Mouse (Mus musculus): Measurements from ENCODE around the gene Rars2. TPM values are rescaled to one million over a fixed set of nuclear protein-coding genes. Genes with fewer than 3 reads are reported as not detected.

The Rars2 gene
- total RNA-seq, 4 experiments from 2014 or later: 29.7 to 38.4 (median 35.2) TPM

- DNase-seq: no peak
Measured at GRCm38 (mm10) chr4:34644779-34645178, 30.0 kb downstream of the Rars2 start.

GRCm38 (mm10) chr4:34653179-34653578 lies 38.4 kb downstream of the Rars2 start:
- no peak for DNase-seq

GRCm38 (mm10) chr4:34656101-34656500 lies 41.3 kb downstream of the Rars2 start:
- DNase-seq: no peak

GRCm38 (mm10) chr4:34659012-34659411 lies 44.3 kb downstream of the Rars2 start:
- no peak for DNase-seq

GRCm38 (mm10) chr4:34661514-34661913 lies 46.8 kb downstream of the Rars2 start:
- no peak for DNase-seq

- DNase-seq: no peak
Measured at GRCm38 (mm10) chr4:34661927-34662326, 47.2 kb downstream of the Rars2 start.

GRCm38 (mm10) chr4:34667923-34668322 lies 53.2 kb downstream of the Rars2 start:
- DNase-seq: no peak

- DNase-seq: no peak
Measured at GRCm38 (mm10) chr4:34673721-34674120, 59.0 kb downstream of the Rars2 start.

- DNase-seq: no peak
Measured at GRCm38 (mm10) chr4:34680530-34680929, 65.8 kb downstream of the Rars2 start.

- peak; percentile 92 for DNase-seq
Measured at GRCm38 (mm10) chr4:34686874-34687567, 72.3 kb downstream of the Rars2 start, which contains the start of gene Slc35a1. Slc35a1 (minus strand) TSS chr4:34687438.

GRCm38 (mm10) chr4:34688021-34688420 lies 73.3 kb downstream of the Rars2 start:
- DNase-seq: no peak

- peak; percentile 54 for DNase-seq
Measured at GRCm38 (mm10) chr4:34701528-34701927, 86.8 kb downstream of the Rars2 start.

- no peak for DNase-seq
Measured at GRCm38 (mm10) chr4:34702231-34702630, 87.5 kb downstream of the Rars2 start.

GRCm38 (mm10) chr4:34703029-34703428 lies 88.3 kb downstream of the Rars2 start:
- DNase-seq: no peak

GRCm38 (mm10) chr4:34707248-34707647 lies 92.5 kb downstream of the Rars2 start:
- DNase-seq: no peak

GRCm38 (mm10) chr4:34708127-34708526 lies 93.4 kb downstream of the Rars2 start:
- no peak for DNase-seq

Other genes starting within 250 kb of the Rars2 start
- gene Akirin2, start 64.0 kb upstream of the Rars2 start, total RNA-seq (2022): 10 to 100 TPM; 62.4 to 84.6 (median 78.6) TPM
- gene Orc3, start within 50 bp of the Rars2 start, total RNA-seq (2022): 10 to 100 TPM; 58.4 to 78.6 (median 70.1) TPM
- gene Slc35a1, start 72.5 kb downstream of the Rars2 start, total RNA-seq (2022): 10 to 100 TPM; 42.8 to 55.2 (median 53.0) TPM
- gene Cfap206, start 115.2 kb downstream of the Rars2 start, total RNA-seq (2022): under 1 TPM; 0.31 to 1.00 (median 0.65) TPM
- not detected for gene Gm136, start 141.3 kb downstream of the Rars2 start, total RNA-seq (2022)
- gene Smim8, start 163.5 kb downstream of the Rars2 start, total RNA-seq (2022): 10 to 100 TPM; 17.3 to 26.2 (median 21.9) TPM

Measured in adrenal gland, adult 8-10 months (tissue).